Mouse (Mus musculus) cerebellum, adult 8-10 months (tissue): ENCODE measurements around the gene Pdgfra.

Experiments
- DNase-seq: peaks from one replicate; pipeline ENCODE4 v3.0.0; 2022

Gene Pdgfra

DNA sequence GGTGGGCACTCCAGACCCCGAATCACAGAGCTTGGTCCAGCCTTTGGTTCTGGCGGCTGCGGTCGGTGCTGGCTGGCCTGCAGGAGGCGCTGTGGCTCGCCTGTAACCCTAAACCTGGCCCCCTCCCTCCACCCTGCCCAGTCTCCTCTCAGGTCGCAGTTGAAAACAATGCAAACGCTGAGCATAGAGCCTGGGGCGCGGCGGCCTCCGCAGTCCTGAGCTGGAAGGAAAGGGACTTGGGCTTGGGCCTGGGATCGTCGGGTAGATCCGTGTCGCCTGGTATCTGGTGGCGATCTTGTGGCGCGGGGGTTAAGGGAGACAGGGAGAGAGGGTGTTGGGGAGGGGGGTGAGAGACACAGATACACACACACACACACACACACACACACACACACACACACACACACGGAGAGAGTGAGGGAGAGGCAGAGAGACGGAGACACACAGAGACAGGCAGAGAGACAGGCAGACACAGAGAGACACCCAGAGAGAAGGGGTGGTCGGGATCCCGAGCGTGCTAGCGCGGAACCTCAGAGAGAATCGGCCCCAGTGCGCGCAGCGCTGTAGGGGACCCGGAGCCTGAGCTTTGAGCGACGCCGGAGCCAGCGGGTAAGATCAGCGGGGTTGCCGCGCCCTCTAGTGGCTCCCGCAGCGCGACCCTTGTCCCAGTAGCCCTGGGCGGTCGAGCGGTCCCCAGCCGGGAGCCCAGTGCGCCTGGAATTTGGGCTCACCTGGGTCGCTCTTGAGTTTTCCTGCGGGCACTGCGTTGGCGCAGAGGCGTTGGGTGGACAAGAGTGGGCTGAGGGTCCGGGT is 3.9 kb downstream of the Pdgfra start:
- peak; percentile 36 for DNase-seq

GRCm38 (mm10) chr5:75156554-75157036 is 4.5 kb downstream of the Pdgfra start:
- no peak for DNase-seq

DNA sequence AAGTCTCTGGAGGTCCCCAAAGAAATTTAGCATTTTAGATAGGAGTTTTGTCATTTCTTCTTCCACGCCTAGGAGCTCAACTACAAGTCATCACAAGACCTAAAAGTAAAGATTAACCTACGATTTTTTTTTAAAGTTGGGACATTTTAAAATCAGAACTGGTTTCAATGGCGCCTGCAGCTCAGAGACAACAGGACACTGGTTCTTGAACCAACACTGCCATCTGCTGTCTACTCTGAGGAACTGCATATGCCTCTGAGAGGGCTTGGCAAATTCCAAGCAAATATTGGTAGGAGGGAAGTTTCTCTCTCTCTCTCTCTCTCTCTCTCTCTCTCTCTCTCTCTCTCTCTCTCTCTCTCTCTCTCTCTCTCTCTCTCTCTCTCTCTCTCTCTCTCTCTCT is 4.9 kb downstream of the Pdgfra start:
- DNase-seq, result peak; percentile 53

GRCm38 (mm10) chr5:75160530-75161170 is 8.6 kb downstream of the Pdgfra start:
- no peak for DNase-seq

GRCm38 (mm10) chr5:75161586-75161985 is 9.5 kb downstream of the Pdgfra start:
- no peak for DNase-seq

- DNase-seq, result no peak
These were observed 11.3 kb downstream of the Pdgfra start for GRCm38 (mm10) chr5:75163289-75163951.

- no peak for DNase-seq
These were observed 12.6 kb downstream of the Pdgfra start for GRCm38 (mm10) chr5:75164688-75165087.

DNA sequence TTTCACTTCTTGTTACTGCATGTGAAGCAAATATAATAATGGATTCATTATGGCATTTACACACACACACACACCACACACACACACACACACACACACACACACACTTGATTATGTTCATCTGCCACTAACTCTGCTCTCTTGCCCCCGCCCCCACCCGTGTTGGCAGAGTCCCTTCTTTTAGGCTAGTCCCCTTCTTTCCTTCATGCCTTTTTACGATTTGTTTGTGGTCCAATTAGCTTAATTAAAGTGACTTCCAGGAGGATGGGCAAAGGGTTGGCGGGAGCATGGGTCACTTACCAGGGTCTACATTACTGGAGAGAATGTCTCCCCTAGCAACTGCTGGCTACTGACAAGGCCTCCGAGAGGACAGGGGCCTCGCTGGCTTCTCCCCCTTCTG is 17.7 kb downstream of the Pdgfra start:
- no peak for DNase-seq

DNA sequence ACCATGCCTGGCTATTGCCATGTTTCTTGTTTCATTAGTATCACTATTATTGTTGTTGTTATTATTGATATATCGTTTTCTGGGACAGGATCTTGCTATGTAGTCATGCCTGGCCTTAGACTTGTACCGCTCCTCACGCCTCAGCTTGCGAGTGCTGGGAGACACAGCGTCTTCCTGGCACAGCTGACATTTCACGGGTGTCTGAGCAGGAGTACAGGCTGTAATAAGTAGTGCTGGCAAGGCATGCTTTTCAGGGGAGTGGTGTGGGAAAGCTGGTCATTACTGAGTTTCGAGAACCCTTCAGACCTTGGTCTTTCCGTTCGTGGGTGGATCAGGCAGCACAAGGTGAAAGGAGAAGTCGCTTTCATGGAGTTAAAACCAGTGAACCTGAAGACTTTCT is 19.8 kb downstream of the Pdgfra start:
- DNase-seq, result no peak

DNA sequence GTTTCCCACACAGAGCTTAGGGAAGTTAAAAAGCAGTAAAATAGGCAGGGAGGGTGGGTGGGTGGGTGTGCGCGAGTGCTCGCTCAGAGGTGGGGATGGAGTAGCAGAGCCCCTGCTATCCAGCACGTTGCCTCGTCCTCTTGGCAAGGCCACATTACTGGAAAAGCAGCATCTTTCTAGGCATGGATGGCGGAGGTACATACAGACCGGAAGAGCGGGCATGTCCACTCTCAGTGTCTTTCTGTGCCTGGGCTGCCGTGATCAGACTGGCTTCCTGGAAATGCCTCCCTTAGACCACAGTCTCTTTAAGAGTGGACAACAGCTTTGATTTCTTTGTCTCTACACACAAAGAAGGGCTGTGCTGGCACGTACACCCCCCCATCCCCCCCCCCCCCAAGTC is 27.2 kb downstream of the Pdgfra start:
- no peak for DNase-seq

DNA sequence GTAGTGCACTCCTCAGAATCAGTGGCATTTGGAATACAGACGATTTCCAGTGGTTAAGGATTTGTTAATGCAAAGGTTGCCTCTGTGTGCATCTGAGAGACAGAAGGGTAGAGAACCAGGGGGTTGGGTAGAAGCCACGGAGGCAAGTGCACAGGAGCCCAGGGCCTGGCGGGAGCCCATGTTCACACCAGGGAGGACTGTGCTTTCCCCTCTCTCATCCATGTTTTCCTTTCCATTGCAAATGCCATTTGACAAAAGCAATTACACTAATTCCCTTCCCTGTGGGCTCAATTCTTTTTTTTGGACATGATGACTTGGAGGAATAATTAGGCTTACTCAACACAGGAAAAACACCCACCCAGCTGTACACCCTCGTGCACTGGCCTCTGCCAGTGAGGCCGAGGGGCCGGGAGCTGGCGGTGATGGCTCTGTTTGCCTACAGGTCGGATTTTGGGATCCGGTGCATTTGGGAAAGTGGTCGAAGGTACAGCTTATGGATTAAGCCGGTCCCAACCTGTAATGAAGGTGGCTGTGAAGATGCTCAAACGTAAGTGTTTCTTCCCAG is 27.7 kb downstream of the Pdgfra start:
- DNase-seq, result peak; percentile 3

DNA sequence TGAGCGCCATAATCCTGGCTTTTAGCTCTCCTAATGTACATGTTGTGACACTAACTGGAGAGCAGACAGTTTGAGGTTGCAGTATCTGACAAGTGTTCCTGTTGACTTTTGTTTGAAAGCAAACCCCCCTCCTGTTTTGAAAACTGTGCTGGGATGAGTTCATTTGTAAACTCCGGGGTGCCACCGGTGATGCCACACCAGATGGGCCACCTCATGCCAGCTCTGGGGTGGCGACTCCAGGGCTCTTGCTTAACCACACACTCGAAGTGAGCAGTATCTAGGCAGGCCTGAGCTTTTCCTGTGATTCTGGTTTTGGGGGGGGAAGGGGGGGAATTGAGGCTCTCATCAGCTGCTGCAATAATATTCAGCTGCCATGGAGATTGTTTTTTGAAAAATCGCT is 31.6 kb downstream of the Pdgfra start:
- no peak for DNase-seq

DNA sequence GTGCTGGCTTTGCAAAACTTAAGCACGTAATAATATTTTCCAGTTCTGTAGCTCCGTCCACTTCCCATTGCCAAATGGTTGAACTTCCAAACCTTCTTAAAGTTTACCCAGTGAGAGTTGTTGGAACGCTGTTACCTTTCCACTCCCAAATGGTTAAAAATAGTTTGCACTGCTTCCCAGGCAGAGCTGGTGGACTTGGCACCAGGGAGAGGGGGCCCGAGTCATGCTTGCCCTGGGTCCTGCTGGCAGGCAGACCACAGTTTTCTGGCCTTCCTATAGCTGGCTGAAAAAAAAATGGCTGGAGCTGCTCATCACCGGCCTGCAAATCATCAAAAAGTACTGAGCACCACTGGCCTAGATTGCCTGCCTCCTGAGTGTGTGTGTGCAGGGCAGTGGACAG is 32.0 kb downstream of the Pdgfra start:
- no peak for DNase-seq

- no peak for DNase-seq
These were observed 32.7 kb downstream of the Pdgfra start for GRCm38 (mm10) chr5:75184693-75185235.

DNA sequence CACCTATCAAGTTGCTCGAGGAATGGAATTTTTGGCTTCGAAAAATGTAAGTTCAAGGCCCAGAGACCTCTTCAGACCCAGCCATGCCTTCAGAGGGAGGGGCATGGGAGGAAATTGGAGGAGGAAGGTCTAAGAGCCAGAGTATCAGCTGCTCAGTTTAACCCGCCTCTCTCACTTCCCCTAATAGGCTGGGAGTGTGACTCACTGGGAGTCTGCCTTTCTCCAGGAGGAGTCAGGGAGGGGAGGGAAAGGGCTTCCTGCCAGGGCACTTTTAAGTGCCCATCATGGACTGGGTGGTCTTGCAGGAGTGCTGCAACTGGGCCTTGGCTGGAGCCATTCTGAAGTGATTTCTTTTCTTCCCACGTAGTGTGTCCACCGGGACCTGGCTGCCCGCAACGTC is 33.5 kb downstream of the Pdgfra start:
- DNase-seq, result no peak

DNA sequence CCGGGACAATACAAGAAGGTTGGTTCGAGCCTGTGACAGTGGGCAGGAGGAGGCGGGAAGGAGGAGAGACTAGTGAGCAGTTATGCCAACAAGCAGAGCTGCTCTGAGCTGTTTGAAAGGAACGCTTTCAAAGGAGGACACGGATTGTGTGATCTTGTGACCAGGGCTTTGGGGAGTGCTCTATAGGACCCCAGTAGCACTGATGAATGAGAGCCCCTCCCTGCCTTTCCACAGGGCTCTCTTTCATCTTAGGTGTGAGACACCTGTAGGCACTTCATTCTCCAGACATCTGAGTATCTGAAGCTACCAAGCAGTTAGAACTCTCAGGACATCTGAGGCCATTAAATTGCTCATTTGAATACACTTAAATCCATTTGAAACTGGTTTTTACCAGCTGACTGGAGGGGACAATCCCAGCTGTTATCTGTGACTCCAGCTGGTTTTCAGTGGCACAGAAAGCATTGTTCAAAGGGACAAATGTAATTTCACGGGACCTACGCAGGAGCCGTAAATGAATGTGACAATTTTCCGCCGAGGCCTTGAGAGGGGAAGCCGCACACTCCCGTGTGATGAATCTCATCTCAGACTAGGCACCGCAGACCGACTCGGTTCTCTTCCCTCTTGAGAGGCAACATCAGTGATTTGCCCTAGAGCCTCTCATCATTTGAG is 37.4 kb downstream of the Pdgfra start:
- DNase-seq, result no peak

GRCm38 (mm10) chr5:75193107-75193506 is 41.0 kb downstream of the Pdgfra start:
- DNase-seq, result no peak

DNA sequence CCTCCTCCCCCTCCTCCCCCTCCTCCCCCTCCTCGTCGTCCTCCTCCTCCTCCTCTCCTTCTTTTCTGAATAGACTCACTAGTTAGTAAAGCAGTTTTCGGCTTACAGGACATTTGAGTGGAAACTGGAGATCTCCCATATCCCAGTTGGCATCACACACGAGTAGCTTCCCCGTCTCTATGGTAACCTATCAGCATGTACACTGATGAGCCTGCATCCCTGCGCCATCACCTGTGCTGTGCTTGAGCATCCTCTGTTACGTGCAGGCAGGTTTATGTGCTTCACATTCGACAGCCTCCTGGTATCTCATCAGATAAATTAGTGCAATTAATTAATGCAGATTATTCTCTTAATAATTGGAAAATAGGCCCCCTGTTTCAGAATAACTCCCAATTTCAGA is 46.3 kb downstream of the Pdgfra start:
- DNase-seq, result no peak

GRCm38 (mm10) chr5:75199698-75200365 is 47.7 kb downstream of the Pdgfra start:
- no peak for DNase-seq

GRCm38 (mm10) chr5:75200366-75200724 is 48.3 kb downstream of the Pdgfra start:
- DNase-seq, result no peak

GRCm38 (mm10) chr5:75207905-75208304 is 55.8 kb downstream of the Pdgfra start:
- no peak for DNase-seq

GRCm38 (mm10) chr5:75209966-75210365 is 57.9 kb downstream of the Pdgfra start:
- no peak for DNase-seq
